Mouse (Mus musculus): Measurements from ENCODE around the gene Ccdc136. TPM values are rescaled to one million over a fixed set of nuclear protein-coding genes. Genes with fewer than 3 reads are reported as not detected.

Ccdc136 gene
- total and polyA plus RNA-seq, 3 experiments, result 0.22 TPM; not detected in 2

DNA sequence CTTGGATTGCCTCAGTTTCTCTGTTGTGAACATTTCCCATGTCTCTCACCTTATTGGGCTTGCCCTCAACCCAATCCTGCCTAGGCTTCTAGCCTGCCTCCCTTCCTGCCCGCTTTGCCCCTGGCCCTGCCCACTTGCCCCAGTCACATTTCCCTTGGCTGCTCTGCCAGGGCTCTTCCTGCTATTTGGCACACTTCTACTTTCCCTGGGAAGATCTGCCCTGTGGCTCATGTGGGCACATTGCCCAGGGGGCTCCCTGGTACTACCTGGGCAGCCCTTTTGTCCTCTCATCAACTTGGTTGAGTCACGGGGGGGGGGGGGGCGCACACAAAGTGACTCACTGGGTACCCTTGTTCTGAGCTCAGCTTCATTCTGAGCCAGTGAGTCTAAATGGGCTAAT, 36.0 kb downstream of the Ccdc136 start:
- no peak overlapping the region for H3K4me3 ChIP-seq (ENCODE audit: control insufficient read depth in 1 of 2, insufficient read depth in 1 of 2, low read depth in 2 of 2, low read length in 2 of 2)
- peaks cover 0 to 28% of the 10 kb centered on the region in 2 experiments; a peak in 3 of 4 replicates for H3K4me1 ChIP-seq (ENCODE audit: control insufficient read depth in 1 of 2, insufficient read depth in 2 of 2, low read length in 2 of 2)
- peaks cover 0 to 3% of the 10 kb centered on the region in 2 experiments; a peak in 1 of 4 replicates for H3K36me3 ChIP-seq (ENCODE audit: control insufficient read depth in 1 of 2, insufficient read depth in 2 of 2, low read length in 2 of 2)
- H3K27ac ChIP-seq (ENCODE audit: control insufficient read depth, low read depth, low read length), result no peak overlapping the region
- no peak overlapping the region for H3K9ac ChIP-seq (ENCODE audit: control insufficient read depth, low read depth, low read length, poor library complexity, severe bottlenecking)
- no peak for DNase-seq (ENCODE audit: low read depth, low spot score)
- H3K9me3 ChIP-seq (replicated peaks; ENCODE audit: insufficient read depth, low read length), result no peaks in the 10 kb centered on the region
- no peaks in the 10 kb centered on the region for H3K27me3 ChIP-seq (ENCODE audit: control insufficient read depth in 1 of 2, insufficient read depth in 2 of 2, low read length in 2 of 2)
- no peak for TF ChIP-seq CTCF (IDR thresholded peaks at IDR 0.05 in 2 of 3, conservative IDR thresholded peaks at IDR 0.05 in 1 of 3; ENCODE audit: control insufficient read depth in 1 of 3, insufficient read depth in 1 of 3, low read depth in 2 of 3, low read length in 3 of 3, poor library complexity in 1 of 3, severe bottlenecking in 1 of 3)
- no peak for TF ChIP-seq POLR2AphosphoS5 (IDR thresholded peaks at IDR 0.05; ENCODE audit: borderline replicate concordance, low read depth, low read length)
- TF ChIP-seq MAFK (IDR thresholded peaks at IDR 0.05; ENCODE audit: borderline replicate concordance, low read depth, low read length), result no peak
- TF ChIP-seq SIN3A (IDR thresholded peaks at IDR 0.05; ENCODE audit: low read length), result no peak
- TF ChIP-seq MAX (IDR thresholded peaks at IDR 0.05; ENCODE audit: low read length), result no peak
- no peaks in the 10 kb centered on the region for H3K79me2 ChIP-seq (ENCODE audit: control insufficient read depth, insufficient read depth, low read length, poor library complexity)

DNA sequence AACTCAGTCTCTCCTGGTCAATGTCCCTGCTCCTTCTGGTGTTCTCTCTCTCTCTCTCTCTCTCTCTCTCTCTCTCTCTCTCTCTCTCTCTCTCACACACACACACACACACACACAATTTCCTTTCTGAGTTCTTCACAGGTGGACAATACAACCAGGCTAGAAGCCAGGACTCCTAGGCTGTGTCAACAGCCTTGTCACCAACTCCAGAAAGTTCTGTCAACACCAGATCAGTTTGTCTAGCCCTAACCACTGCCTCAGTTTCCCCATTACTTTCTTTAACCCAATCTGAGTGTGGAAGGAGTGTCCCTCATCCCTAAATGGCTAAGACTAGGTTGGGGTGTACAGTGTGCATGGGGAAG, 36.5 kb downstream of the Ccdc136 start:
- Histone ChIP-seq H3K4me3 (ENCODE audit: control insufficient read depth in 1 of 2, insufficient read depth in 1 of 2, low read depth in 2 of 2, low read length in 2 of 2) (no peak overlapping the region), H3K79me2 (ENCODE audit: control insufficient read depth, insufficient read depth, low read length, poor library complexity) (no peaks in the 10 kb centered on the region), H3K27me3 (ENCODE audit: control insufficient read depth in 1 of 2, insufficient read depth in 2 of 2, low read length in 2 of 2) (no peaks in the 10 kb centered on the region), H3K4me1 (ENCODE audit: control insufficient read depth in 1 of 2, insufficient read depth in 2 of 2, low read length in 2 of 2) (peaks cover 0 to 28% of the 10 kb centered on the region in 2 experiments; a peak in 3 of 4 replicates), H3K36me3 (ENCODE audit: control insufficient read depth in 1 of 2, insufficient read depth in 2 of 2, low read length in 2 of 2) (peaks cover 0 to 3% of the 10 kb centered on the region in 2 experiments; a peak in 1 of 4 replicates), H3K9me3 (replicated peaks; ENCODE audit: insufficient read depth, low read length) (no peaks in the 10 kb centered on the region), H3K9ac (ENCODE audit: control insufficient read depth, low read depth, low read length, poor library complexity, severe bottlenecking) (no peak overlapping the region), H3K27ac (ENCODE audit: control insufficient read depth, low read depth, low read length) (no peak overlapping the region)
- no peak for TF ChIP-seq HCFC1 (IDR thresholded peaks at IDR 0.05; ENCODE audit: low read depth, low read length)
- DNase-seq (ENCODE audit: low read depth, low spot score), result no peak

DNA sequence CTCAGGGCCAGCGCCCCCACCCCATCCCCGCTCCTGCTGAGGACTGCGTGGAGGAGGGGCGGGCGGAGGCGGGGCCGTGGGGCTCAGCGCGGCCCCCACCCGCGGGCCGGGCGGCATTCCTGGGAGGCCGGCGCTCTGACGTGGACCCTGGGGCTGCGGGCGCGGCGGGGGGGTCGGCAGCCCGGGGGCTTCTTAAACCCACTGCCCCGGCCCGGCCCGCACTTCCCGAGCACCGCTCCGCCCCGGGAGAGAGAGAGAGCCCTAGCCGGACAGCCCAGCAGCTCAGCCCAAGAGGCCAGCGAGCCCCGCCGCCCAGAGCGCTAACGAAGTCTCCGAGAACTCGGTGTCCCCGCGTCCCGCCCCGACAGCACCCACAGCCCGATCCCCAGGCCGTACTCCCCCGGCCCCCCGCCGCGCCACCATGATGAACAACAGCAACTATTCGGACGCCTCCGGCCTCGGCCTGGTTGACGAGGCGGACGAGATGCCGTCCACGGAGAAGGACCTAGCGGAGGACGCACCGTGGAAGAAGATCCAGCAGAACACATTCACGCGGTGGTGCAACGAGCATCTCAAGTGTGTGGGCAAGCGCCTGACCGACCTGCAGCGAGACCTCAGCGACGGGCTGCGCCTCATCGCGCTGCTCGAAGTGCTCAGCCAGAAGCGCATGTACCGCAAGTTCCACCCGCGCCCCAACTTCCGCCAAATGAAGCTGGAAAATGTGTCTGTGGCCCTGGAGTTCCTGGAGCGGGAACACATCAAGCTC, 37.1 kb downstream of the Ccdc136 start, which contains the start of gene Flnc:
TSS of gene Flnc (plus strand) at position 219 of the 766 bp plus-strand sequence.
- no peak within 1 kb of the TSS for H3K9ac ChIP-seq (ENCODE audit: control insufficient read depth, low read depth, low read length, poor library complexity, severe bottlenecking)
- TF ChIP-seq SMC3 (IDR thresholded peaks at IDR 0.05; ENCODE audit: low read depth, low read length) (no peak), HCFC1 (IDR thresholded peaks at IDR 0.05; ENCODE audit: low read depth, low read length) (no peak), RCOR1 (IDR thresholded peaks at IDR 0.05; ENCODE audit: low read depth, low read length) (no peak), JUND (IDR thresholded peaks at IDR 0.05; ENCODE audit: low read depth, low read length) (no peak), EP300 (IDR thresholded peaks at IDR 0.05; ENCODE audit: low read depth in 1 of 2, low read length in 2 of 2) (no peak), TBP (IDR thresholded peaks at IDR 0.05; ENCODE audit: low read depth, low read length) (no peak), MAX (IDR thresholded peaks at IDR 0.05; ENCODE audit: low read length) (no peak), POLR2A (IDR thresholded peaks at IDR 0.05; ENCODE audit: control insufficient read depth in 1 of 2, insufficient read depth in 1 of 2, low read depth in 1 of 2, low read length in 2 of 2, poor library complexity in 1 of 2) (no peak), CTCF (IDR thresholded peaks at IDR 0.05 in 2 of 3, conservative IDR thresholded peaks at IDR 0.05 in 1 of 3; ENCODE audit: control insufficient read depth in 1 of 3, insufficient read depth in 1 of 3, low read depth in 2 of 3, low read length in 3 of 3, poor library complexity in 1 of 3, severe bottlenecking in 1 of 3) (no peak), CHD1 (IDR thresholded peaks at IDR 0.05; ENCODE audit: low read depth, low read length) (no peak), UBTF (IDR thresholded peaks at IDR 0.05; ENCODE audit: borderline replicate concordance, insufficient read depth, low read depth, low read length) (no peak), ELF1 (IDR thresholded peaks at IDR 0.05; ENCODE audit: low read depth, low read length) (no peak), USF2 (IDR thresholded peaks at IDR 0.05; ENCODE audit: borderline replicate concordance in 1 of 2, insufficient read depth in 1 of 2, low read depth in 1 of 2, low read length in 2 of 2) (no peak), MAFK (IDR thresholded peaks at IDR 0.05; ENCODE audit: borderline replicate concordance, low read depth, low read length) (no peak), BHLHE40 (IDR thresholded peaks at IDR 0.05; ENCODE audit: borderline replicate concordance, low read depth, low read length) (no peak), CHD2 (IDR thresholded peaks at IDR 0.05; ENCODE audit: low read length) (no peak), ZNF384 (IDR thresholded peaks at IDR 0.05; ENCODE audit: low read depth, low read length) (no peak), ETS1 (IDR thresholded peaks at IDR 0.05; ENCODE audit: low read depth, low read length) (no peak)
- no peak within 1 kb of the TSS for H3K4me3 ChIP-seq (ENCODE audit: control insufficient read depth in 1 of 2, insufficient read depth in 1 of 2, low read depth in 2 of 2, low read length in 2 of 2)

More for the DNA sequence above, 37.1 kb downstream of the Ccdc136 start, which contains the start of gene Flnc:
- DNase-seq (ENCODE audit: low read depth, low spot score), result no peak
- Histone ChIP-seq H3K36me3 (ENCODE audit: control insufficient read depth in 1 of 2, insufficient read depth in 2 of 2, low read length in 2 of 2) (peaks cover 0 to 3% of the 10 kb centered on the region in 2 experiments; a peak in 1 of 4 replicates), H3K9me3 (replicated peaks; ENCODE audit: insufficient read depth, low read length) (no peaks in the 10 kb centered on the region), H3K27ac (ENCODE audit: control insufficient read depth, low read depth, low read length) (no peak within 1 kb of the TSS), H3K4me1 (ENCODE audit: control insufficient read depth in 1 of 2, insufficient read depth in 2 of 2, low read length in 2 of 2) (peaks cover 0 to 28% of the 10 kb centered on the region in 2 experiments; a peak in 3 of 4 replicates), H3K79me2 (ENCODE audit: control insufficient read depth, insufficient read depth, low read length, poor library complexity) (no peaks in the 10 kb centered on the region), H3K27me3 (ENCODE audit: control insufficient read depth in 1 of 2, insufficient read depth in 2 of 2, low read length in 2 of 2) (no peaks in the 10 kb centered on the region)
